Mouse (Mus musculus): Measurements from ENCODE around the gene Nr1h2.

Nr1h2 gene

DNA sequence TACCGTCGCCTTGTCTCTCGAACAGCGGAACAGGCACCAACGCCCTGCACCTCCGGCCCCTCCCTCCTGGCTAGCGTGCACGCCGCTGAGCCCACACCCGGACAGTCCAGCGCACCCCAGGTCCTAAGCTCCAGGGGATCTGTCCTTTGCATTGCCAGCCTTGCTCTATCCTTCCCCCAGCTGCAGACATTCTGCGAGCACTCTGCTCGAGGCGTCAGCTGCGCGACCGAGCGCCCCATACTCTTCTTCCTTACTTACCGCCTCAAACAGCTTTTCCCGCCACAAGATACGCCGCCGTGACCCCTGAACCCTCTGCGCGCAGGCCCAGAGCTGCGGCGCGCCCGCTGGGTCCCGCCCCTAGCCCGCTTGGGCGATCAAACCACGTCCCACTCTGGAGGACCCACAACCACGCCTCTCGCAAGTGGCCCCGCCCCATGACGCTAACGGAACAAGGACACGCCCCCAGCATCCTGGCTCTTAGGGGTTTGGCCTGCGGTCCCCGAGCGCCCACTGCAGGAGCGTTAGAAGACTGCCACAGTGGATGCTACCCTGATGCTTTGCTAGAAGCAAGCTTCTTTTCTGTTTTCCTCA is 5.2 kb downstream of the Nr1h2 start, which contains the start of gene Pold1:
Gene Pold1 (minus strand): TSS at position 353 of the 591 bp plus-strand sequence.
- DNase-seq: peak; percentile 99

DNA sequence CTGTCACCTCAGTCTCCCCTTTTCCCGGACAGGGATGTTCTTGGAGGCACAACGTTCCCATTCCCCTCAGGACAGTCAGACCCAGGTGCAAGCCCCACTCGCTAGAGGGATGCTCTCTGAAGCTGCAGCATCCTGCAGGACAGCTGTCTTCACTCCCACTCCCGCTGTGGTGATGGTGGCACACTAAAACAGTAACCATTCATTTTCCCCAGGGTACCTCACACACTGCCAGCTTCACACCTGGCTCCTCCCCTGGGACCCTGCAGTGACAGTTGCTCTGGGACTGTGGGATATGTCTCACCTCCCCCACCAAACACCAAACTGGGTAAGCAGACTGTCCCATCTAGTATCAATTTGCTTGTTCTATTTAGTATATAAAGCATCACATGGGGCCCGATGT is 6.0 kb downstream of the Nr1h2 start:
- no peak for DNase-seq

DNA sequence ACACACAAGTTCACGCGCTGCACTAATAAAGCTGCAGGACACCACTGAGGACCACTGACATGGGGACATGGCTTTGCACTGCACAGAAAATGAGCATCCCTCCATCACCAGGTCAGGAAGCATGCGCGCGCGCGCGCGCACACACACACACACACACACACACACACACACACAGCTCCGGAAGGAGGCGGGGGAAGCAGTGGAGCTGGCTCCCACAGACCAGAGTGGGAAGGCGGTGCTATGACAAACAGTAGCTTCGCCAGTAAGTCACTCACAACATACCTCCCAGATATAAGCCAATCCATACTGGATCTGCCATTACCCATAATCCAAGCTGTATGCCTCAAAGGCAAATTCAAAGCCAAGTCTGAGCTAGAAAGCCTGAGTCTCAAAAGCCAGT is 6.7 kb downstream of the Nr1h2 start:
- no peak for DNase-seq

- DNase-seq: no peak
Measured at GRCm38 (mm10) chr7:44546274-44546673, 7.5 kb downstream of the Nr1h2 start.

DNA sequence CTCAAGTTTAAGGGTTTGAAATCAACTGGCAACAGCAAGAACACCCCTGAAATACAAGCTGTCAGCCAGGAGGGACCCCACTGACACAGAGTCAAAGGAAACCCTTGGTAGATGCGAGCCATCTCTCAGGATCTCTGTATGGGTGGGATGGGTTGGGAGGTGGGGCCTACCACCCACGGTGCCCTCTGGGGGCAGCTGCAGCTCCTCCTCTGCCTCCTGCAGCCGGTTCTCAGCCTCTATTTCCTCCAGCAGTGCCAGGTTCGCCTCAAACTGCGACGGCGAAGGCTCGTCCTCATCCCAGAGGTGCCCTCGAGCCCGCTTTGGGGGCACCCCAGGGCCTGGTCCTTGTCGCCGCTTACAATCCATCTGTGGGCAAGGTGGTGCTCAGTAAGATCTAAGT is 10.7 kb downstream of the Nr1h2 start:
- DNase-seq: no peak

- DNase-seq: no peak
Measured at GRCm38 (mm10) chr7:44542555-44542954, 11.2 kb downstream of the Nr1h2 start.

GRCm38 (mm10) chr7:44538756-44539624 is 14.8 kb downstream of the Nr1h2 start:
- no peak for DNase-seq

DNA sequence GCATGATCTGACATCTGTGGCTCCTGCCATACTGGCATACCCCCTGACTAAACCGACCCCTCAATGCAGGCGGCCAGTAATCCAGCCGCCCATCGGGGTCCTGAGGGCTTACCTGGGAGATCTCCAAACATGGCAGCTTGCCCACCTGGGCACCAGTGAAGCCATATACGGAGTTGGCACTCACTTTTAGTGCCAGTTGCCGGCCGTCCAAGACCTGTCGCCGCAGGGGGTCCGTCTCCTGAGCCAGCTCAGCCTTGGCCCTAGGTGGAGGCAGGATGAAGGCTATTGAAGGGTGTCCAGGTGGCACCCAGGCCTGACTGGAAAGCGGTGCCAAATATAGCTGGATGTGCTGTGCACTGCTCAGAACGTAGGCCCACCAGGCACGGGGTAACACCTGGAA is 16.3 kb downstream of the Nr1h2 start:
- no peak for DNase-seq

GRCm38 (mm10) chr7:44537009-44537408 is 16.7 kb downstream of the Nr1h2 start:
- no peak for DNase-seq

DNA sequence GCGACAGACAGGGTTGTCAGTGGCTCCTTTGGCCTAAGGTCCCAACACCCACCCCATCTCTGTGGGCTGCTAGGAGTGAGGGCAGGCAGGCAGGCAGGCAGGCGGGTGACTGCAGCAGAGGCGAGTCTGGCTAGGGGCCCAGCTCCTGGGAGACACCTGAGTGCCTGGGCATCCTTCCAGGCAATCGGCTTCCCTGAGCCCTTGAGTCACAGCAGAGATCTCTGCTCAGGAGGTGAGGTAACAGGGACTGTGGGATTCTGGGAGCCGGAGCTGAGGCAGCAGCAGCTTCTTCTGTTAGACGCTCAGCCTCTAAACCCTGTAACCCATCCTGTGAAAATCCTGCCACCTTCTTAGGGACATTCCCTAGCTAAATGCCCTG is 17.2 kb downstream of the Nr1h2 start:
- peak; percentile 52 for DNase-seq

- DNase-seq: no peak
Measured at GRCm38 (mm10) chr7:44535657-44536589, 17.8 kb downstream of the Nr1h2 start.

- DNase-seq: no peak
Measured at GRCm38 (mm10) chr7:44534656-44535441, 18.9 kb downstream of the Nr1h2 start.

DNA sequence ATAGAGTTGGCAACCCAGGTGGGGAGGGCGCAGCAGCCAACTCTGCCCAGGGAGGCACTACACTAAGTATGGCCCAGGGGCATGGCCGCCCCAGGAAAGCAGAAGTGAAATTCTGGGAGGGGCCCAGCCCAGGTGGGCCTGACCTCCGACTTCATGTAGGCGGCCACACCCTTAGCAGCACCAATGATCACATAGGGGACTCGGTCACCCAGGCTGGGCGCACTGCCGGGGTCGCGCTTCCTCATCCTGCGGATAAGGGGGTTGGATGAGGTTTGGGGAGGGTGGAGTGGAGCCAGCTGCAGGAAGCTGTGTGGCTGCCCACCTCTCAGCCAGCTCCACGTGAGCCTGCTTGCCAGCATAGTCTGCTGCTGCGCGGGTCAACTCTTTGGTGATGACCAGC is 19.5 kb downstream of the Nr1h2 start:
- no peak for DNase-seq

GRCm38 (mm10) chr7:44533746-44534045 is 20.1 kb downstream of the Nr1h2 start:
- DNase-seq: no peak

GRCm38 (mm10) chr7:44532918-44533745 is 20.6 kb downstream of the Nr1h2 start:
- no peak for DNase-seq

DNA sequence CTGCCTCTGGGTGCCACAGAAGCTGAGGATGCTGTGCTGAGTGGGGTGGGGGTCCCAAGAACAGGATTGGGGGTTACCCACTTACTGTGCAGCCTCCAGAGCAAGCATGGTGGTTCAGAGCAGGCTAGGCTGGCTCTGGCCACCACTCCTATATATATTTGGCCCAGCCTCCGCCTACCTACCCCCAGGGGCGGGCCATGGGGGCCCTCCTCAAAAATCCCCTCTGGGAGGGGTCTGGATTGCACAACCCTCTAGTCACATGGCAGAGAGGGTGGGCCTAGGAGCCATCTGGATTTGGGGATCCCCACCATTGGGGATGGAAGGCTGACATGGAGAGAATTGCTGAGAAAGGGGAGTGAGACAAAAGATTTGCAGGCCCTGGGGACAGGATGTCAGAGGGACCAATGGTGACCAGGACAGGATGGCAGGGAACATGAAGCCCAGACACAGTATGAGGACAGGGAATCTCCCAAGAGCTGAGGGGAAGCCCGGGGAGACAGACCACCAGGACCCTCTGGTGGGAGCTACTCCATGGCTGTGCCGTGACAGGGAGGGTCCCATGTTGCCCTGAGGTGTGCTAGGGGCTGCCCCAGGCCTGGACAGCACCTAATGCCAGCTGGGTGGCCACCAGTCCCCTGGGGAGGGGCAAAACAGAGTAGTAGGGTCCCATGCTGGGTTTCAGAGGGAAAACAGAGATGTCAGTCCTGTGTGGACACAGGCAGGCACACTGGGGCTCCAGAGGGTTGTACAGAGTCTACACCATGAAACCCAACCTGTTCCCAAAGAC is 21.6 kb downstream of the Nr1h2 start, which contains the start of gene Spib:
Gene Spib (minus strand): TSS at position 126 of the 787 bp plus-strand sequence.
- DNase-seq: no peak

- no peak for DNase-seq
Measured at GRCm38 (mm10) chr7:44531207-44531606, 22.5 kb downstream of the Nr1h2 start.

GRCm38 (mm10) chr7:44530507-44530906 is 23.2 kb downstream of the Nr1h2 start:
- no peak for DNase-seq

- no peak for DNase-seq
Measured at GRCm38 (mm10) chr7:44529518-44529917, 24.2 kb downstream of the Nr1h2 start.

- DNase-seq: peak; percentile 86
Measured at GRCm38 (mm10) chr7:44527483-44528398, 26.0 kb downstream of the Nr1h2 start.

Data from right cerebral cortex, postnatal 14 days (tissue).